Mouse (Mus musculus): ENCODE results near the gene Pitpnc1. TPM values are rescaled to one million over a fixed set of nuclear protein-coding genes. Genes with fewer than 3 reads are reported as not detected.

Pitpnc1 gene
- total and polyA plus RNA-seq, 3 experiments = 2.4 to 5.4 (median 3.6) TPM

GRCm38 (mm10) chr11:107377326-107377725 is 93.2 kb downstream of the Pitpnc1 start:
- TF ChIP-seq RAD21 (IDR thresholded peaks at IDR 0.05; ENCODE audit: low read depth, low read length) = no peak
- no peak for TF ChIP-seq ZKSCAN1 (IDR thresholded peaks at IDR 0.05; ENCODE audit: borderline replicate concordance, low read depth, low read length)
- TF ChIP-seq SMC3 (IDR thresholded peaks at IDR 0.05; ENCODE audit: low read depth, low read length) = no peak
- dilution Hi-C loops (cut with MboI; ENCODE audit: extremely low pct_ligation_motif_present, extremely low pct_unique_long_range_greater_than_20kb, low sequenced_read_pairs) (no loop called here), in situ Hi-C loops (cut with MboI; ENCODE audit: low pct_ligation_motif_present, low pct_unique_long_range_greater_than_20kb, low sequenced_read_pairs) (loop anchor here (5.0 kb wide), 2 partner anchors 95 to 100 kb away; partner anchors contain the start of gene Pitpnc1)
- Histone ChIP-seq H3K27ac (ENCODE audit: insufficient read depth, low read depth) (no peak overlapping the region), H3K4me2 (ENCODE audit: insufficient read depth, low read depth, poor library complexity, severe bottlenecking) (no peak overlapping the region), H3K9me3 (replicated peaks; ENCODE audit: low read length) (peaks cover 3% of the 10 kb centered on the region), H3K4me1 (ENCODE audit: control insufficient read depth in 1 of 2, insufficient read depth in 2 of 2) (peaks cover 0 to 12% of the 10 kb centered on the region in 2 experiments; a peak in 2 of 4 replicates), H3K9ac (ENCODE audit: insufficient read depth, low read depth) (no peak overlapping the region), H3K36me3 (replicated peaks in 1 of 2; ENCODE audit: control insufficient read depth in 1 of 2, insufficient read depth in 1 of 2, low read length in 1 of 2) (no peaks in the 10 kb centered on the region), H3K4me3 (replicated peaks in 1 of 3; ENCODE audit: low read depth in 2 of 3, low read length in 2 of 3, poor library complexity in 1 of 3) (no peak overlapping the region), H3K27me3 (replicated peaks) (no peaks in the 10 kb centered on the region), H3K79me2 (replicated peaks; ENCODE audit: control insufficient read depth, extremely low read depth, insufficient read depth, poor library complexity, severe bottlenecking) (no peaks in the 10 kb centered on the region)
- DNase-seq (ENCODE audit: extremely low read depth) = no peak

GRCm38 (mm10) chr11:107376272-107376671 is 94.2 kb downstream of the Pitpnc1 start:
- DNase-seq (ENCODE audit: extremely low read depth) = no peak
- in situ Hi-C loops (cut with MboI; ENCODE audit: low pct_ligation_motif_present, low pct_unique_long_range_greater_than_20kb, low sequenced_read_pairs) (loop anchor here (5.0 kb wide), 2 partner anchors 96 to 99 kb away; partner anchors contain the start of gene Pitpnc1), dilution Hi-C loops (cut with MboI; ENCODE audit: extremely low pct_ligation_motif_present, extremely low pct_unique_long_range_greater_than_20kb, low sequenced_read_pairs) (no loop called here)
- Histone ChIP-seq H3K9me3 (replicated peaks; ENCODE audit: low read length) (peaks cover 3% of the 10 kb centered on the region), H3K27ac (ENCODE audit: insufficient read depth, low read depth) (no peak overlapping the region), H3K79me2 (replicated peaks; ENCODE audit: control insufficient read depth, extremely low read depth, insufficient read depth, poor library complexity, severe bottlenecking) (no peaks in the 10 kb centered on the region), H3K36me3 (replicated peaks in 1 of 2; ENCODE audit: control insufficient read depth in 1 of 2, insufficient read depth in 1 of 2, low read length in 1 of 2) (no peaks in the 10 kb centered on the region), H3K27me3 (replicated peaks) (no peaks in the 10 kb centered on the region), H3K4me2 (ENCODE audit: insufficient read depth, low read depth, poor library complexity, severe bottlenecking) (no peak overlapping the region), H3K4me3 (replicated peaks in 1 of 3; ENCODE audit: low read depth in 2 of 3, low read length in 2 of 3, poor library complexity in 1 of 3) (no peak overlapping the region), H3K4me1 (ENCODE audit: control insufficient read depth in 1 of 2, insufficient read depth in 2 of 2) (peaks cover 0 to 17% of the 10 kb centered on the region in 2 experiments; a peak in 2 of 4 replicates), H3K9ac (ENCODE audit: insufficient read depth, low read depth) (no peak overlapping the region)
- no peak for TF ChIP-seq MAZ (IDR thresholded peaks at IDR 0.05; ENCODE audit: low read depth, low read length)
- TF ChIP-seq HCFC1 (IDR thresholded peaks at IDR 0.05; ENCODE audit: low read depth, low read length) = no peak
- TF ChIP-seq USF1 (IDR thresholded peaks at IDR 0.05; ENCODE audit: low read depth, low read length) = no peak
- TF ChIP-seq POLR2AphosphoS2 (IDR thresholded peaks at IDR 0.05; ENCODE audit: low read depth, low read length) = no peak
- TF ChIP-seq MEF2A (IDR thresholded peaks at IDR 0.05; ENCODE audit: borderline replicate concordance, low read depth, low read length) = no peak
- TF ChIP-seq RCOR1 (conservative IDR thresholded peaks at IDR 0.05; ENCODE audit: low read depth, low read length) = no peak
- no peak for TF ChIP-seq MYC (IDR thresholded peaks at IDR 0.05; ENCODE audit: low read depth, low read length)
- no peak for TF ChIP-seq JUN (IDR thresholded peaks at IDR 0.05; ENCODE audit: insufficient read depth, low read depth, low read length)
- no peak for TF ChIP-seq PAX5 (IDR thresholded peaks at IDR 0.05; ENCODE audit: low read length)
- TF ChIP-seq JUND (conservative IDR thresholded peaks at IDR 0.05; ENCODE audit: low read depth, low read length) = no peak
- TF ChIP-seq ZC3H11A (IDR thresholded peaks at IDR 0.05; ENCODE audit: low read depth, low read length) = no peak
- no peak for TF ChIP-seq MXI1 (IDR thresholded peaks at IDR 0.05; ENCODE audit: low read depth, low read length)
- no peak for TF ChIP-seq RAD21 (IDR thresholded peaks at IDR 0.05; ENCODE audit: low read depth, low read length)
- no peak for TF ChIP-seq USF2 (conservative IDR thresholded peaks at IDR 0.05; ENCODE audit: low read depth, low read length)
- no peak for TF ChIP-seq TCF12 (IDR thresholded peaks at IDR 0.05; ENCODE audit: low read depth, low read length)
- no peak for TF ChIP-seq POLR2A (IDR thresholded peaks at IDR 0.05; ENCODE audit: low read depth, low read length)
- TF ChIP-seq CHD1 (IDR thresholded peaks at IDR 0.05; ENCODE audit: low read depth, low read length) = no peak
- no peak for TF ChIP-seq GABPA (IDR thresholded peaks at IDR 0.05; ENCODE audit: insufficient replicate concordance, low read depth, low read length)
